Mouse (Mus musculus): Measurements from ENCODE around the gene Dpf3.

The Dpf3 gene

GRCm38 (mm10) chr12:83411721-83412521, 75.6 kb downstream of the Dpf3 start:
- DNase-seq (ENCODE audit: extremely low spot score), result no peak

- no peak for DNase-seq (ENCODE audit: extremely low spot score)
Measured at GRCm38 (mm10) chr12:83411032-83411431, 76.5 kb downstream of the Dpf3 start.

- DNase-seq (ENCODE audit: extremely low spot score), result no peak
Measured at GRCm38 (mm10) chr12:83405374-83406125, 82.0 kb downstream of the Dpf3 start.

- no peak for DNase-seq (ENCODE audit: extremely low spot score)
Measured at GRCm38 (mm10) chr12:83402270-83402669, 85.2 kb downstream of the Dpf3 start.

- DNase-seq (ENCODE audit: extremely low spot score), result no peak
Measured at GRCm38 (mm10) chr12:83392011-83392410, 95.5 kb downstream of the Dpf3 start.

- DNase-seq (ENCODE audit: extremely low spot score), result peak; percentile 24
Measured at GRCm38 (mm10) chr12:83387554-83387953, 100.0 kb downstream of the Dpf3 start.

GRCm38 (mm10) chr12:83381072-83381471, 106.4 kb downstream of the Dpf3 start:
- DNase-seq (ENCODE audit: extremely low spot score), result no peak

- no peak for DNase-seq (ENCODE audit: extremely low spot score)
Measured at GRCm38 (mm10) chr12:83380016-83380415, 107.5 kb downstream of the Dpf3 start.

GRCm38 (mm10) chr12:83375015-83375831, 112.3 kb downstream of the Dpf3 start:
- DNase-seq (ENCODE audit: extremely low spot score), result no peak

- no peak for DNase-seq (ENCODE audit: extremely low spot score)
Measured at GRCm38 (mm10) chr12:83373081-83373480, 114.4 kb downstream of the Dpf3 start.

GRCm38 (mm10) chr12:83372290-83372689, 115.2 kb downstream of the Dpf3 start:
- no peak for DNase-seq (ENCODE audit: extremely low spot score)

- no peak for DNase-seq (ENCODE audit: extremely low spot score)
Measured at GRCm38 (mm10) chr12:83370221-83370620, 117.3 kb downstream of the Dpf3 start.

GRCm38 (mm10) chr12:83369416-83369815, 118.1 kb downstream of the Dpf3 start:
- no peak for DNase-seq (ENCODE audit: extremely low spot score)

- DNase-seq (ENCODE audit: extremely low spot score), result no peak
Measured at GRCm38 (mm10) chr12:83367486-83367885, 120.0 kb downstream of the Dpf3 start.

GRCm38 (mm10) chr12:83364771-83365170, 122.7 kb downstream of the Dpf3 start:
- no peak for DNase-seq (ENCODE audit: extremely low spot score)

- peak; percentile 56 for DNase-seq (ENCODE audit: extremely low spot score)
Measured at GRCm38 (mm10) chr12:83361801-83362200, 125.7 kb downstream of the Dpf3 start.

GRCm38 (mm10) chr12:83352640-83353039, 134.9 kb downstream of the Dpf3 start:
- DNase-seq (ENCODE audit: extremely low spot score), result no peak

GRCm38 (mm10) chr12:83349736-83350135, 137.8 kb downstream of the Dpf3 start:
- no peak for DNase-seq (ENCODE audit: extremely low spot score)

GRCm38 (mm10) chr12:83348246-83348645, 139.3 kb downstream of the Dpf3 start:
- DNase-seq (ENCODE audit: extremely low spot score), result no peak

- no peak for DNase-seq (ENCODE audit: extremely low spot score)
Measured at GRCm38 (mm10) chr12:83342875-83343185, 144.7 kb downstream of the Dpf3 start.

GRCm38 (mm10) chr12:83342035-83342874, 145.3 kb downstream of the Dpf3 start:
- DNase-seq (ENCODE audit: extremely low spot score), result no peak
